Mouse (Mus musculus): ENCODE measurements around the gene Sox30. TPM values are rescaled to one million over a fixed set of nuclear protein-coding genes. Genes with fewer than 3 reads are reported as not detected.

Sox30 gene
- polyA plus RNA-seq, 1 experiment from 2014 or later, result 0.41 TPM

DNA sequence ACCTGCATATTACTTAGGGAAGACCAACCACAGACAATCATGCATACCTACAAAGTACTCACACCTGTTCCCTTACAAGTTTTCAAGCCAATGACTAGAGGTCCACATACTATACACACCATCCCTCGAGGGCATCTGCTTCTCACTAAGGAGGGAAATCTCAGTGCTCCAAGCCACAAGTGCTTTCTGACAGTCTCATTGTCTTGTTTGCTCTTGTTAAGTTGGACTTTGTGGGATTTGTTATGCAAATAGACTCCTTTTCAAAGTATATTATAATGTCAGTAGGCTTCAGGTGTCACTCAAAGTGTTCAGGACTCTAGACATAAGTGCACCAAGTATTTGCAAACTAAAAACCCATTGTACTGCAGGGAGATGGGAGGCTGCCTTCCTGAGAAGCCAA is 40.1 kb downstream of the Sox30 start:
- Histone ChIP-seq H3K27ac (no peak overlapping the region), H3K36me3 (no peaks in the 10 kb centered on the region), H3K9ac (replicated peaks) (no peak overlapping the region), H3K4me2 (no peak overlapping the region), H3K27me3 (no peaks in the 10 kb centered on the region), H3K4me1 (replicated peaks) (no peaks in the 10 kb centered on the region), H3K4me3 (replicated peaks) (no peak overlapping the region), H3K9me3 (no peaks in the 10 kb centered on the region)
- 75% methylated on average over 1 of the region's 1 CpGs for WGBS
- no peak for ATAC-seq (ENCODE audit: insufficient number of reproducible peaks, insufficient read depth, low FRiP score, low TSS enrichment, low read depth)

DNA sequence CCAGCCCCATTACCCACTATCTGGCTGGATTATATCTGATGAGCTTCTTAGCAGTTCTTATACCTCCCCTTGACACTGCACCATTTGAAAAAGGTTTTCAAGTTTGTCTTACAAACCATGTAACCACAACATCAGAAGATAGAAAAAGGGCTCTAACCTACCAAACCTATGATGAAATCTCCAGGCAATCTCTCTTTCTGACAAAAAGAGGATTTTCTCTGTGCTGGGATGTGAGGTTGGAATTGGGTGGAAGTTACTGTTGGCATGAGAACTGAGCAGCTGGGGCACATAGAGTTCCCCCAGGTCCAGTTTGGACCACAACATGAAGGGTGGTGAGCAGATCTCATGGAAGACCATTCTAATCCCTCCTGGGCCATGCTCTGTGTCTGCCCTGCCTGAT is 41.7 kb downstream of the Sox30 start:
- Histone ChIP-seq H3K27ac (no peak overlapping the region), H3K36me3 (no peaks in the 10 kb centered on the region), H3K4me3 (replicated peaks) (no peak overlapping the region), H3K27me3 (no peaks in the 10 kb centered on the region), H3K4me1 (replicated peaks) (no peaks in the 10 kb centered on the region), H3K9ac (replicated peaks) (no peak overlapping the region), H3K9me3 (no peaks in the 10 kb centered on the region), H3K4me2 (no peak overlapping the region)
- no peak for ATAC-seq (ENCODE audit: insufficient number of reproducible peaks, insufficient read depth, low FRiP score, low TSS enrichment, low read depth)

DNA sequence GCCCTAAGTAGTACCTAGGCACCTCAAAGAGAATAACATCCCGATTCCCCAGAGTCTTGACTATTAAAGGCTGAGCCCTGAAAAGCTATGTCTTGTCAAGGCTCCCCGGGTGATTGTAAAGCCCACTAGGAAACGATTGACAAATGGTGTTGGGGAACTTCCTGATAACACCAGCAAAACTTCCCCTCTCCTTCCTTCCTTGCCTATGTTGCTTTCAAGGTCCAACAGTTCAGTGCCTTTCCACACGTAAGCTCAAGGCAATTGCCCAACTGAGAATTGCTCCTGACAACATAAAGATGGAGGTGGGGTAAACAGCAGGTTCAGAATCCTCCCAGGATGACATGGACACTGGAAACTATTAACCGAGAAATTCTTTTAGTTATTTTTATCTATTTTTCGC is 42.9 kb downstream of the Sox30 start:
- ATAC-seq (ENCODE audit: insufficient number of reproducible peaks, insufficient read depth, low FRiP score, low TSS enrichment, low read depth), result no peak
- 86% methylated on average over 6 of the region's 6 CpGs for WGBS
- H3K4me2 ChIP-seq, result no peak overlapping the region

DNA sequence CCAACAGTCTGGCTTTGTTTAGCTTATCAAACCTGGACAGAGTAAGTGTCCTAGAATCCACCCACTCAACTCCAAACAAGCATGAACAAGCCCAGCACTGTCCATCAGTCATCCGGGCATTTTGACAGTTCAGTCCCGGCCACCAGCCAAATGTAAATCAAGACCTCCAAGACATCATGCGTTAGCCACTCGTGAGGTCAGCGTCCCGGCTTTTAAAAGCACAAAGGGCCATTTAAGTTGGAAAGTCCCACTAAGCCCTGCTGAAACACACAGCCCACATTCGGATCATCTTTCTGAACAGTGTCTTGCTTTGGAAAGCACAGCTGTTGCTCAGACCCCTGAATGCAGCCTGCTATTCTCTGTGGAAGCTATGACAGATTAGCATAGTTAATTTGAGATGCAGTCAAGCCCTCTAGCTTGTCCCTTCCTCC is 45.9 kb downstream of the Sox30 start:
- Histone ChIP-seq H3K27me3 (no peaks in the 10 kb centered on the region), H3K27ac (no peak overlapping the region), H3K36me3 (no peaks in the 10 kb centered on the region), H3K4me1 (replicated peaks) (peaks cover 17% of the 10 kb centered on the region), H3K4me3 (replicated peaks) (no peak overlapping the region), H3K9ac (replicated peaks) (no peak overlapping the region), H3K4me2 (no peak overlapping the region), H3K9me3 (no peaks in the 10 kb centered on the region)
- ATAC-seq (ENCODE audit: insufficient number of reproducible peaks, insufficient read depth, low FRiP score, low TSS enrichment, low read depth), result no peak
- WGBS, result 71% methylated on average over 7 of the region's 7 CpGs

More for the DNA sequence above, 42.9 kb downstream of the Sox30 start:
- Histone ChIP-seq H3K9ac (replicated peaks) (no peak overlapping the region), H3K4me1 (replicated peaks) (no peaks in the 10 kb centered on the region), H3K27ac (no peak overlapping the region), H3K9me3 (no peaks in the 10 kb centered on the region), H3K27me3 (no peaks in the 10 kb centered on the region), H3K4me3 (replicated peaks) (no peak overlapping the region), H3K36me3 (no peaks in the 10 kb centered on the region)

DNA sequence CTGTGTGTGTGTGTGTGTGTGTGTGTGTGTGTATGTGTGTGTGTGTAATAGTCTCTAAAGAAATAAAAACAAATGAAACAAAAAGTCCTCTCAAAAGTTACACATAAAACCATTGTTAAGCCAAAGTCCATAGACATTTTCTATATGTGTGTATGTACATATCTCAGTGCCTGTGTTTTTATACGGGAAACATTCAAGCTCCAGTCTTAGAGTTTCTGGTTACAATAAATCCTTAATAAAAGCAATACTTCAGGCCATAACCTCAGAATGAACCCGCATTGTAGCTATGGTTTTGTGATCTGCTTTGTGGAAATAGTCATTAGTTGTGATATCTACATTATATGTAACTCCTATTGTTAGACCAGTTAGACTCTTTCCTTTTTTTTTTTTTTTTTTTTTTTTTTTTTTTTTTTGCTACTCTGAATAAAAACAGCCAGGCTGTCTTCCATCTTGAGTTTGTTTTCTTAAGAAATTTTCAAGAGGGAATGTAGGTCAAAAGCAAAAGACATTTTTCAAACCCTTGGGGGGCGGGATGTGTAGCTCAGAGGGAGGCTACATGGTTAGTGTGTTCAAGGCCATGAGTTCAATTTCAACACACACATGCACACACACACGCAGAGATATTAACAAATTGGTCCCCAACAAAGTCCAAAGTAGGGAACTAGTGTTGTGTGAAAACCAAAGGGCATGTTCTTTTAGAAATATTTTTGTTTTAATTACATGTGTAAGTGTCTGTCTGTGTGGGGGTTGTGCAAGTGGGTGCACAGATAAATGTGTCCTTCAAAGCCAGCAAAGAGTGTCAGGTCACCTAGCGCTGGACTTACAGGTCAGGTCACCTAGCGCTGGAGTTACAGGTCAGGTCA is 48.1 kb downstream of the Sox30 start:
- Histone ChIP-seq H3K4me2 (no peak overlapping the region), H3K9ac (replicated peaks) (no peak overlapping the region), H3K9me3 (no peaks in the 10 kb centered on the region), H3K36me3 (no peaks in the 10 kb centered on the region), H3K27ac (0 out of 2 replicates have a peak overlapping the region, but pooled peaks have one; percentile 45), H3K4me1 (replicated peaks) (peaks cover 21% of the 10 kb centered on the region), H3K27me3 (no peaks in the 10 kb centered on the region), H3K4me3 (replicated peaks) (no peak overlapping the region)
- WGBS, result 85% methylated on average over 6 of the region's 6 CpGs
- ATAC-seq (ENCODE audit: insufficient number of reproducible peaks, insufficient read depth, low FRiP score, low TSS enrichment, low read depth), result no peak

DNA sequence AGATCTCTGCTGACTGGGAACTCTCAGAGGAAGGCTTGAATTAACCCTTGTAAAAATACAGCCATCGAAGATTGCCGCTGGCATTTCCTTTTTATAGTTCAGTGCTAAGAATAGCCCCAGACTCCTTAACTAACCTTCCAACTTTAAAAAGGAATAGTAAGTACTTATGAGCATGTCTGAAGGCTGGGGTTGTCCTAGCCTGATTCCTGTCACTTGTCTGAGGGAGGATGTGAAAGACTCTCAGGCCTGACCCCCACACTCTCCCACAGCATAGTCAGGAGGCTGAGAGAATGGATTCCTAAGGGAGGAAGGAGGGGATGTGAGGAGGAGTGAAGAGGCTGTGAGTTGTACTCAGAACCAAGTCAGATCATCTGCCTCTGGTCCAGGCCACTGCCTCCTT is 49.4 kb downstream of the Sox30 start:
- no peaks in the 10 kb centered on the region for H3K36me3 ChIP-seq
- H3K9me3 ChIP-seq, result no peaks in the 10 kb centered on the region
- no peak overlapping the region for H3K4me2 ChIP-seq
- H3K4me3 ChIP-seq (replicated peaks), result no peak overlapping the region
- H3K27me3 ChIP-seq, result no peaks in the 10 kb centered on the region
- ATAC-seq (ENCODE audit: insufficient number of reproducible peaks, insufficient read depth, low FRiP score, low TSS enrichment, low read depth), result no peak
- H3K4me1 ChIP-seq (replicated peaks), result peaks cover 21% of the 10 kb centered on the region
- 37% methylated on average over 2 of the region's 2 CpGs for WGBS
- H3K27ac ChIP-seq, result peak overlapping the region; percentile 70
- no peak overlapping the region for H3K9ac ChIP-seq (replicated peaks)

DNA sequence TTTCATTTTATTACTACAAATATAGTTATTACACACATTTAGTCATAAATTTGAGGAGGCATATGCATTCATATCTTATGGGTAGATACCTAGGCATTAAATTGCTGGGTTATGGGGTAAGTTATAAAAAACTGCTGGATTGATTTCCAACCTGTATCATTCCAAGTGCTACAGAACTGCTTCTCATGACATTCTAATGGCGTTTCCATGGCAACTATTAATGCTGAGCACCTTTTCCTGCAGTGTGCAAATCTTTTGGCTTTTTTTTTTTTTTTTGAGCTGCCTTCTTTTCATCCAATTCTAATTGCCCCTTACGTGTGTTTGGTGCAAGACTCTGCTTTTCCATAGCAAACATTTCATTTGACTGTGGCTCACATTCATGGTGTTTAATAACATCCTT is 49.9 kb downstream of the Sox30 start:
- no peak for ATAC-seq (ENCODE audit: insufficient number of reproducible peaks, insufficient read depth, low FRiP score, low TSS enrichment, low read depth)
- peaks cover 21% of the 10 kb centered on the region for H3K4me1 ChIP-seq (replicated peaks)
- WGBS, result 67% methylated on average over 2 of the region's 2 CpGs
- no peak overlapping the region for H3K4me3 ChIP-seq (replicated peaks)
- H3K27ac ChIP-seq, result no peak overlapping the region
- no peak overlapping the region for H3K9ac ChIP-seq (replicated peaks)
- no peak overlapping the region for H3K4me2 ChIP-seq
- H3K36me3 ChIP-seq, result no peaks in the 10 kb centered on the region
- no peaks in the 10 kb centered on the region for H3K27me3 ChIP-seq
- H3K9me3 ChIP-seq, result no peaks in the 10 kb centered on the region

DNA sequence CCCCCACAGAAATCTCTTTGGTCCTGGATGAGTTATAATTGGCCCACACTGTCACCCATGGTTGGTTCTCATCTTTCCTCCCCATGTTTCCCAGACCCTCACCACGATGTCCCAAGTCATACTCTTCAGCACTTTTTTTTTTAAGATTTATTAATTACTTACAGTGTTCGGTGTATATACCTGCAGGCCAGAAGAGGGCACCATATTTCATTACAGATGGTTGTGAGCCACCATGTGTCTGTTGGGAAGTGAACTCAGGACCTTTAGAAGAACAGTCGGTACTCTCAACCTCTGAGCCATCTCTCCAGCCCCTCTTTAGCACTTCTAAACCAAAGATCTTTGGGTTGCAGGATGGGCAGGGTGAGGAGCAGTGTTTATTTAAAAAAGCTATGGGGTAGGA is 51.4 kb downstream of the Sox30 start:
- no peaks in the 10 kb centered on the region for H3K27me3 ChIP-seq
- no peaks in the 10 kb centered on the region for H3K9me3 ChIP-seq
- H3K4me2 ChIP-seq, result no peak overlapping the region
- no peak overlapping the region for H3K27ac ChIP-seq
- H3K4me3 ChIP-seq (replicated peaks), result no peak overlapping the region
- 65% methylated on average over 3 of the region's 3 CpGs for WGBS
- H3K36me3 ChIP-seq, result no peaks in the 10 kb centered on the region
- H3K4me1 ChIP-seq (replicated peaks), result peaks cover 21% of the 10 kb centered on the region
- no peak for ATAC-seq (ENCODE audit: insufficient number of reproducible peaks, insufficient read depth, low FRiP score, low TSS enrichment, low read depth)
- no peak overlapping the region for H3K9ac ChIP-seq (replicated peaks)

DNA sequence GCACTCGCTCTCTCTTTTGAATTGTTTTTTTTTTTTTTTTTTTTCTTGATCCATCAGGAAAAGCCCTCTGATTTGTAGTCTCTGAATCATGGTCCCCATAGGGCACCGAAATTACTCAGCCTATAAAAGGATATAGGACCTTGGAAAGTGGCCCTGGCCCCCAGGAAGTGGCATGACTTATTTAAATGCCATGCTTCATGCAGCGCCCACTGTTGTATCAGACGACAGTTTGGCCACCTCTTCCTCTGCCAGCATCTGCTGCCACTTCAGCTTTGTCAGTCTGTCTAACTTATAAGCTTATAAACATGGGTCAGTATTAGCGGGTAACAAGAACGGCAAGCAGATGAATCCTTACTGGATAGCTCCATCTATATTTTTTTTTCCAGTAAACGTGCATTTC is 52.8 kb downstream of the Sox30 start:
- no peaks in the 10 kb centered on the region for H3K9me3 ChIP-seq
- no peak overlapping the region for H3K27ac ChIP-seq
- H3K9ac ChIP-seq (replicated peaks), result no peak overlapping the region
- WGBS, result 86% methylated on average over 7 of the region's 7 CpGs
- no peak for ATAC-seq (ENCODE audit: insufficient number of reproducible peaks, insufficient read depth, low FRiP score, low TSS enrichment, low read depth)
- peaks cover 21% of the 10 kb centered on the region for H3K4me1 ChIP-seq (replicated peaks)
- H3K27me3 ChIP-seq, result no peaks in the 10 kb centered on the region
- no peak overlapping the region for H3K4me2 ChIP-seq
- no peaks in the 10 kb centered on the region for H3K36me3 ChIP-seq
- no peak overlapping the region for H3K4me3 ChIP-seq (replicated peaks)

DNA sequence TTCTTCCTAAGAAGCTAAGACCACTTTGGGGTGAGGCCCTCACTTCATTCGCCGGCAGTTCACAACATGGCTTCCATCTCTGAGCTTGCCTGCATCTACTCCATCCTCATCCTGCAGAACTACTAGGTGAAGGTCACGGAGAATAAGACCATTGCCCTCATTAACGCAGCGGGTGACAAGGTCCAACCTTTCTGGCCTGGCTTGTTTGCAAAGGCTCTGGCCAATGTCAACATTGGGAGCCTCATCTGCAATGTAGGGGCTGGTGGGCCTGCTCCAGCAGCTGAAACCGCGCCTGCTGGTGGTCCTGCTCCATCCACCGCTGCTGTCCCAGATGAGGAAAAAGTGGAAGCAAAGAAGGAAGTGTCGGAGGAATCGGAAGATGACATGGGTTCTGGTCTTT is 56.3 kb downstream of the Sox30 start:
- Histone ChIP-seq H3K9ac (replicated peaks) (no peak overlapping the region), H3K27ac (no peak overlapping the region), H3K4me3 (replicated peaks) (no peak overlapping the region), H3K9me3 (no peaks in the 10 kb centered on the region), H3K27me3 (no peaks in the 10 kb centered on the region), H3K36me3 (no peaks in the 10 kb centered on the region), H3K4me2 (no peak overlapping the region), H3K4me1 (replicated peaks) (peaks cover 15% of the 10 kb centered on the region)
- no peak for ATAC-seq (ENCODE audit: insufficient number of reproducible peaks, insufficient read depth, low FRiP score, low TSS enrichment, low read depth)
- WGBS, result 96% methylated on average over 10 of the region's 10 CpGs

DNA sequence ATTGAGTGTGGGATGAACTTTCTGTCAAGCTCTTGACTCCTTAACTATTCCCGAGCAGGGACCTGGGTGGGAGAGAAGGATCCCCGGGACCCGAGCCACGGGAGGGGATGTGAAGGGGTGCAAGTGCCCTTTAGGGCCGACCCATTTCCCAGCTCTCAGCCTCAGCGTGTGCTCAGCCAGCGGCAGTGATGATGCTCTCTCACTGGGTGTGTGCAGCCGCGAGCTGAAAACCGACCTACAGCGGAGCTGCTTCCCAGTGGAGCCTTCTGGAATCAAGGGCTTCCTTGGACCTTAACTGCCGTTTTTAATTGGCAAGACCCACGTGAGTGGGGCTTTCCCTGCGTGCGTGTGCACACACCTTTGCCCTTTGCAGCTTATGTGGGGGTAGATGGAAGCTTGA is 58.8 kb downstream of the Sox30 start:
- ATAC-seq (ENCODE audit: insufficient number of reproducible peaks, insufficient read depth, low FRiP score, low TSS enrichment, low read depth), result no peak
- 68% methylated on average over 15 of the region's 15 CpGs for WGBS
- no peak overlapping the region for H3K4me3 ChIP-seq (replicated peaks)

DNA sequence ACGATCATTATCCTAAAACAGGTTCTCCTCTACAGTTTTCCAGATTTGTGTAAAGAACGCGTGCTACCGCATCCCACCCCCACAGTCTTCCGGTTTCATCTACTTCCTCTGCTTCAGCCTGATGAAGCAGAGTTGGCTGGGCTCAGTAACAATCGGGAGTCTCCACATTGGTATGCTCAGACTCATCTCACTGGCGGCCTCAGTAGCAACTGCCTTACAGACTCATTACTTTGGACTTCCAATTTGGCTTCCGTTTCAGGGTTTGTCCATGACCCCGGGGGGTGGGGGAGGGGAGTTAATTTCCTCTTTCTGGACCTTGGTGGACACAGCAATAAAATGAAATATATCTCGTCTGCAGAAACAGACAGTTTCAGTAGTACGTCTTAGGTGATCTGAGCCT is 59.2 kb downstream of the Sox30 start:
- Histone ChIP-seq H3K4me1 (replicated peaks) (peaks cover 12% of the 10 kb centered on the region), H3K36me3 (no peaks in the 10 kb centered on the region), H3K4me2 (peak overlapping the region; percentile 28), H3K27ac (0 out of 2 replicates have a peak overlapping the region, but pooled peaks have one; percentile 35), H3K4me3 (replicated peaks) (no peak overlapping the region), H3K9me3 (no peaks in the 10 kb centered on the region), H3K27me3 (no peaks in the 10 kb centered on the region), H3K9ac (replicated peaks) (no peak overlapping the region)
- 38% methylated on average over 11 of the region's 11 CpGs for WGBS
- no peak for ATAC-seq (ENCODE audit: insufficient number of reproducible peaks, insufficient read depth, low FRiP score, low TSS enrichment, low read depth)

More for the DNA sequence above, 58.8 kb downstream of the Sox30 start:
- Histone ChIP-seq H3K27me3 (no peaks in the 10 kb centered on the region), H3K27ac (no peak overlapping the region), H3K9me3 (no peaks in the 10 kb centered on the region), H3K4me2 (peak overlapping the region; percentile 28), H3K36me3 (no peaks in the 10 kb centered on the region), H3K4me1 (replicated peaks) (peaks cover 12% of the 10 kb centered on the region), H3K9ac (replicated peaks) (no peak overlapping the region)
